Mouse (Mus musculus) intestine, embryonic 14.5 days (tissue): ENCODE measurements at regions not wholly inside any gene's neighbourhood (a gene's known extent, or its start where the extent isn't known, plus 50 kb on each side); places are given as distances from the start of the nearest gene placed in this dataset.

Experiments used
- ATAC-seq: fragments of 200-750 bp; cut with Nextera tagmentation; replicated peaks from 2 replicates; pipeline ENCODE4 v1.8.0; 2017; ENCODE audit warnings: low read depth, moderate number of reproducible peaks, moderate TSS enrichment, moderate library complexity; ENCODE audit not compliant: low FRiP score, low TSS enrichment
- DNase-seq: peaks from one replicate; pipeline ENCODE4 v3.0.0-alpha.2; 2018; ENCODE audit warnings: low spot score
- H3K27ac ChIP-seq: fragments of 300-500 bp; sonication (generic); 2 replicates; pipeline ENCODE4 v1.5.1; 2014; ENCODE audit warnings: low read depth, mild to moderate bottlenecking, control low read depth
- H3K27me3 ChIP-seq: fragments of 300-500 bp; sonication (generic); replicated peaks from 2 replicates; pipeline ENCODE4 v1.6.1; 2014; ENCODE audit warnings: low read length, control low read depth; ENCODE audit not compliant: control insufficient read depth, insufficient read depth
- H3K36me3 ChIP-seq: fragments of 300-500 bp; sonication (generic); 2 replicates; pipeline ENCODE4 v1.6.1; 2014; ENCODE audit warnings: low read length, control low read depth; ENCODE audit not compliant: control insufficient read depth, insufficient read depth
- H3K4me1 ChIP-seq: fragments of 300-500 bp; sonication (generic); replicated peaks from 2 replicates; pipeline ENCODE4 v1.6.1; 2014; ENCODE audit warnings: low read length, control low read depth, mixed read lengths; ENCODE audit not compliant: control insufficient read depth, insufficient read depth
- H3K4me2 ChIP-seq: fragments of 300-500 bp; sonication (generic); 2 replicates; pipeline ENCODE4 v1.6.1; 2014; ENCODE audit warnings: low read length
- H3K4me3 ChIP-seq: fragments of 300-500 bp; sonication (generic); 2 replicates; pipeline ENCODE4 v1.5.1; 2014; ENCODE audit warnings: low read depth, low read length, control low read depth, mixed read lengths
- H3K9ac ChIP-seq: fragments of 300-500 bp; sonication (generic); 2 replicates; pipeline ENCODE4 v1.6.1; 2014; ENCODE audit warnings: mild to moderate bottlenecking, low read length
- H3K9me3 ChIP-seq: fragments of 300-500 bp; sonication (generic); 2 replicates; pipeline ENCODE4 v1.6.1; 2016; ENCODE audit warnings: low read length, control low read depth; ENCODE audit not compliant: control insufficient read depth
- WGBS: fragments of 180-500 bp; shearing (Covaris S2); extraction: QIAGEN DNeasy Blood & Tissue Kit; methylation state at CpG from one replicate; pipeline ENCODE4 v1.1.7; 2014; 5-methylcytosine and 5-hydroxymethylcytosine counted together

- no peaks in the 10 kb centered on the region for H3K9me3 ChIP-seq
- DNase-seq (no peak), ATAC-seq (no peak)
- H3K4me3 ChIP-seq: no peak overlapping the region
- no peak overlapping the region for H3K27ac ChIP-seq
- no peaks in the 10 kb centered on the region for H3K4me1 ChIP-seq
- no peaks in the 10 kb centered on the region for H3K27me3 ChIP-seq
- no peak overlapping the region for H3K4me2 ChIP-seq
- no peak overlapping the region for H3K9ac ChIP-seq
- no peaks in the 10 kb centered on the region for H3K36me3 ChIP-seq
- 60% methylated on average over 7 of the region's 7 CpGs for WGBS
Measured at GRCm38 (mm10) chr1:184559543-184559942, 172.9 kb downstream of the Hlx start.

GRCm38 (mm10) chr1:184553791-184554190 lies 178.6 kb downstream of the Hlx start:
- H3K9me3 ChIP-seq: no peaks in the 10 kb centered on the region
- H3K9ac ChIP-seq: no peak overlapping the region
- H3K36me3 ChIP-seq: no peaks in the 10 kb centered on the region
- ATAC-seq (no peak), DNase-seq (no peak)
- no peak overlapping the region for H3K4me2 ChIP-seq
- no peaks in the 10 kb centered on the region for H3K27me3 ChIP-seq
- H3K4me1 ChIP-seq: no peaks in the 10 kb centered on the region
- no peak overlapping the region for H3K27ac ChIP-seq
- no peak overlapping the region for H3K4me3 ChIP-seq

DNA sequence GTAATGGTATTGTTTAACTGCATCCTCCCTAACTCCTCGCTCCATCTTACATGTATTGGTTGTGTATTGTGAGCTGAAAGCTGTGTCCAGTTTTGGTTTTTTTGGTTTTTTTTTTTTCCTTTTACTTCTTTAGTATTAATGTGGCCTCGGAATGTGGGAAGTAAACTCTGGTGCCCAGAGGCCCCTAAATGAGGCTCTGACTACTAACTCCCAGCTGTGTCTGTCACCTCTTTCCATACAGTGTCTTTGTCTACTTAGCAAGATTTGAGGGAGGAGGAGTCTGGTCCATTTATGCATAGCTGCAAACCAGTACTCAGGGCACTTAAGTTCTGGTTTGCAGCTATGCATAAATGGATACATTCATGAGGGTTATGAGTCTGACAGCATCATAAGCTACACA lies 181.9 kb downstream of the Hlx start:
- Histone ChIP-seq H3K4me1 (no peaks in the 10 kb centered on the region), H3K4me3 (no peak overlapping the region), H3K9ac (no peak overlapping the region), H3K36me3 (no peaks in the 10 kb centered on the region), H3K27ac (no peak overlapping the region), H3K4me2 (no peak overlapping the region), H3K27me3 (no peaks in the 10 kb centered on the region), H3K9me3 (no peaks in the 10 kb centered on the region)
- DNase-seq (no peak), ATAC-seq (no peak)
- WGBS: 87% methylated on average over 2 of the region's 2 CpGs

DNA sequence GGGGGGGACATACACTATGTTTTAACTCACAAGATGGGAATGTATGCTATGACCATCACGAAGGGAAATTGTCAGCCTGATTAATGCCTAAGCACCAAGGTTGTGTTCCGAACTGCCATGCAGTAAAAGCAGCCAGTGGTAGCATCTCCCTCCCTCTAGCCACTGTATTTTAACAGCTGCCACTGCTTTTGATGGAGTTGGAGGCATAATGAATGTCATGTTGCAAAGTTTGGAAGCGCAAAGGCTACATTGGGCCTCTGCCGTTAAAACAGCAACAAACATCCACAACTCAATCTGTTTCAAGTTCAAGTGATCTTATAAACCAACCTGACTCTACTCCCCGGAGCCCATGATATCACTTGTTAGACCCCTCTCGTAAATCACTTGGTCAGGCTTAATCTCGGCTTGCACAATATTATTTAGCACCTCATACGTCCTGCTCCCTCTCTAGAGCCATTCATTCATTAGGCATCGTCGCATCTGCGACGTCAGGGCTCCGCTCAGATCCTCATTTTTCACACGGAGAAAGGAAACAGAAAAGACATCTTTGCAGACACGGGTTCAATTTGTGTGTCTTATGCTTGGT lies 184.7 kb downstream of the Hlx start:
- H3K27me3 ChIP-seq: no peaks in the 10 kb centered on the region
- no peak overlapping the region for H3K4me3 ChIP-seq
- WGBS: 39% methylated on average over 15 of the region's 15 CpGs
- DNase-seq: no peak
- H3K9me3 ChIP-seq: no peaks in the 10 kb centered on the region
- H3K4me2 ChIP-seq: no peak overlapping the region
- ATAC-seq: no peak
- no peaks in the 10 kb centered on the region for H3K4me1 ChIP-seq
- no peak overlapping the region for H3K27ac ChIP-seq
- H3K36me3 ChIP-seq: no peaks in the 10 kb centered on the region
- no peak overlapping the region for H3K9ac ChIP-seq

DNA sequence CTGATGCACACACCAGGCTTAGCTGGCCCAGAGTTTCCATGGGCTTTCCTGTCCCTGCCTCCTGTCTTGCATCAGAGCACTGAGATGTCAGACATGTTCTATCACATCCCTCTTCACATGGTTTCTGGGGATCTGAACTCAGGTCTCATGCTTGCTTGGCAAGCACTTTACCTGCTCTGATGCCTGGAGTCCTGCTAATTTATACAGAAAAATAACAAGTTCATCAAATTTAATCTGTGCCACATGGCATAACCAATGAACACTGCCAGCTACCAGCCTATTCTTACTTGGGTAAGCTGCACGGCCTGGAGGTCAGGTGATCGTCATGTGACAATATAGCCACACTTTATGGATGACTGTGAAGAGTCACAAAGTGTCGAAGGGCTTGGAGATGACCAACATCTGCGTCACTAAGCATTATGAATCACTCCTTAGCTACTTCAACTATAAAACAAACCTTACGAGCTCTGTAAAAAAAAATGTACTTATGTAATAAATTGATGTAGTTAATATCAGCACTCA lies 186.2 kb downstream of the Hlx start:
- Histone ChIP-seq H3K9me3 (no peaks in the 10 kb centered on the region), H3K9ac (no peak overlapping the region), H3K4me1 (no peaks in the 10 kb centered on the region), H3K4me2 (no peak overlapping the region), H3K36me3 (no peaks in the 10 kb centered on the region), H3K4me3 (no peak overlapping the region), H3K27me3 (no peaks in the 10 kb centered on the region), H3K27ac (no peak overlapping the region)
- 82% methylated on average over 5 of the region's 5 CpGs for WGBS
- DNase-seq: no peak
- ATAC-seq: no peak

- Histone ChIP-seq H3K36me3 (no peaks in the 10 kb centered on the region), H3K27me3 (no peaks in the 10 kb centered on the region), H3K4me3 (no peak overlapping the region), H3K27ac (no peak overlapping the region), H3K4me2 (no peak overlapping the region), H3K9ac (no peak overlapping the region), H3K4me1 (peaks cover 2% of the 10 kb centered on the region), H3K9me3 (no peaks in the 10 kb centered on the region)
- ATAC-seq (no peak), DNase-seq (no peak)
- 54% methylated on average over 4 of the region's 4 CpGs for WGBS
Measured at GRCm38 (mm10) chr1:184545111-184545510, 187.3 kb downstream of the Hlx start.

- ATAC-seq: no peak
- no peak for DNase-seq
Measured at GRCm38 (mm10) chr1:184542321-184543115, 189.9 kb downstream of the Hlx start.

DNA sequence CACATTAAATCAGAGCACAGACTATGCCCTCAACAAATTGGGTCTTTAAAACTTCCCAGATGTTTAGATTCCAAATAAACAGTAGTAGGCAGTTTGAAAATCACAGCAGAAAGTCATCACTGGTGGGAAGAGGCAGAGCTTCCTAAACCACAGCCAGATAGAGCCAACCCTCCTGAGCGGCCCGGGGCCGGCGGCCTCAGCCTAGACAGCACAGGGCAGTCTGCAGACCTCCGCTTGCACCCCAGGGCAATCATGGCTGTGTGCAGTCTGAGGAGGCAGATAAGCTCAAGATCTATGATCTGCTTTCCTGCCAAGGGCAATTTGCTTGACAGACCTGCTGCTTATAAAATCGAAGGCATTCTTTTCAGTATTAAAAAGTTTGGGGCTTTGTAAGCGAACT lies 192.6 kb downstream of the Hlx start:
- H3K4me3 ChIP-seq: no peak overlapping the region
- no peak for ATAC-seq
- 20% methylated on average over 7 of the region's 7 CpGs for WGBS

More at GRCm38 (mm10) chr1:184542321-184543115, 189.9 kb downstream of the Hlx start:
- Histone ChIP-seq H3K36me3 (no peaks in the 10 kb centered on the region), H3K4me1 (peaks cover 5% of the 10 kb centered on the region), H3K4me3 (no peak overlapping the region), H3K9me3 (no peaks in the 10 kb centered on the region), H3K27ac (no peak overlapping the region), H3K9ac (no peak overlapping the region), H3K4me2 (no peak overlapping the region), H3K27me3 (no peaks in the 10 kb centered on the region)
- 75% methylated on average over 11 of the region's 11 CpGs for WGBS

More for the DNA sequence above, 192.6 kb downstream of the Hlx start:
- Histone ChIP-seq H3K9me3 (no peaks in the 10 kb centered on the region), H3K4me1 (peaks cover 5% of the 10 kb centered on the region), H3K27me3 (0 out of 2 replicates have a peak, but pooled peaks cover 1% of the 10 kb centered on the region), H3K4me2 (no peak overlapping the region), H3K9ac (no peak overlapping the region), H3K27ac (peak overlapping the region; percentile 60; the same call in 1 of the 2 replicates), H3K36me3 (no peaks in the 10 kb centered on the region)
- no peak for DNase-seq
